Mouse (Mus musculus): ENCODE measurements at regions not wholly inside any gene's neighbourhood (a gene's known extent, or its start where the extent isn't known, plus 50 kb on each side); places are given as distances from the start of the nearest gene placed in this dataset.
A peak's percentile ranks its signal among the peaks of the same experiment; 100 is the strongest.

DNA sequence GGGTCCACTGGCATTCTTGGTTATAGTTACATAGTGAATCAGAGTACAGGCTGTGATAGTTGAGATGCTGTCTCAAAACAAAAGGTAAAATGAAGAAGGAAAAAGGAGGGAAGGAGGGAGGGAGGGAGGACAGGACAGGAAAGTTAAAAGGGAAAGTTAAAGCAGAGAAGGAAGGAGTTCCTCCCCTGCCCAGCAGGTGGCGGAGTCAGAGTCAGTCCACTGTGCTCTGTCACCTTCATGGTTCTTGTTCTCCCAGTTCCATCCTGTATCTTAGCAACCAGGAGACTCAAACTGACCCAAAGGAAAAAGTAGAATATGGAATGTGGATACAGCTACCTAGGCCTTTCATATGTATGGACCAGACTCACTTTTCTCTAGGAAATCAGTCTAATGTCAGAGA, 288.3 kb downstream of the Pdcd6ip start:
- no peak for DNase-seq

DNA sequence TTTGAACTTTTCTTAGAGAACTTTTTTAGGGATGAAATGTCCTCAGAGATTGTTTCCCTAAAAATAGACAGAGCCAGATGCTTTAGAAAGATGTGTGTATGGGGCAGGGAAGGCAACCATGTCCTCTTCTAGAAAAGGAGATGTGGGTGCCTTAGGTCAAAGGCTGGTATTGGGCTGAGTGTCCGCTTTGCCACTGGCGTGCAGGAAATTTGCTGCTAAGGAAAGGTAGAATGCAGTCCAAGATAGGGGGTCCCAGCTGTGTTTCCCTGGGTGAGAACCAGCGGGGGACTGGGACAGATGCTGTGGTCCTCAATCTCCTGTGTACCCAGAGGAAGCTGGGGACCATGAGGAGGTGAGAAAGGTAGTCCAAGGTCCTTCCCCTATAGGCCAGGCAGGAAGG, 291.0 kb downstream of the Pdcd6ip start:
- DNase-seq, result no peak

DNA sequence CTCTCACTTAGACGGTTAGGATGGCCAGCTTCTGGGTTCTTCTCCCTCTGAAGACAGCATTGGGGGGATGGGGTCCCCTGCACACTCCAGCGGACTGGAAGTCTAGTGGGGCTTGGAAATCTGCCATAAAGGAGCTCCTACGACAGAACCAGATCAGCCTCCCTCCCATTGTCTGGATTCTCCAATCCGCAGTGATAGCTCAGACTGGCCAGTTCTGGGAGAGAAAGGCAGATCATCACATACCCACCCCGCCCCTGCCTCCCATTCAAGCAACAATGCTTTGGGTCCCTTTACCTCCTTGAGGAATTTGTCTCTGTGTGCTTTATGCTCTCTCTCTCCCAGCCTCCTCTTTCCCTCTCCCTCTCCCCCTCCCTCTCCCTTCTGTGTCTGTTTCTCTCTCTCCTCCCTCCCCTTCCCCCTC, 292.5 kb downstream of the Pdcd6ip start:
- no peak for DNase-seq

DNA sequence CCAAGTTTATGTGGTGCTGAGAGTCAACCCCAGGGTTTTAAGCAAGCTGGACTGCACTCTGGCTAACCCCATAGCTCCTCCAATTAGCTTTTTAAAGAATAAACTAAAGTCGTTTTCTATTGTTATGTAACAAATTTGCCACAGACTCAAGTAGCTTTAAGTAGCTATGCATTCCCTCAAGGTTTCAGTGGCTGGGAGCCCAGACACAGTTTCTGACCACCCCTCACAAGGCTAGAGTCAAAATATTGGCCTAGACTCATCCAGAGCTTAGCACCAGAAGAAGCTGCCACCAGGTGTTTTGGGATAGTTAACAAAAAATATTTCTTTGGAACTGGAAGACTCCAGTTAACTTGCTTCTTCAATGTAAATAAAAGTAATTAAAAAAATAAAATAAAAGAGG, 293.4 kb downstream of the Pdcd6ip start:
- DNase-seq, result no peak

DNA sequence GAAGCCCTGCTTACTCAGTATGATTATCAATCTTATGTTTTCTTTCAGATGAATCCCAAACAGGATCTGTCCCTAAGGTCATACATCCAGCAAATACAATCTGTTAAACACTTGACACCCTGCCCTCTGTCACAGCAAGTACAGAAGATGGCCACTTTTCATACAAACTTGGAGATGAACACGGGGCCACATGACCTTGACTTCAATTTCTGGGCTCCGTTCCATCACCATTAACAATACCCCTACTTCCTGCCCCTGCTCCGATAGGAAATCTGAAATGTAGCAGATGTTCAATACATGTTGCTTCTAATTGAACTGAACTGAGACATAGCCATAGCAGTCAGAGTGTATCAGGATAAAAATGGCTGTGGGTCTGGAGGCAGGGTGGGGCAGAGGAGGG, 294.2 kb downstream of the Pdcd6ip start:
- no peak for DNase-seq

DNA sequence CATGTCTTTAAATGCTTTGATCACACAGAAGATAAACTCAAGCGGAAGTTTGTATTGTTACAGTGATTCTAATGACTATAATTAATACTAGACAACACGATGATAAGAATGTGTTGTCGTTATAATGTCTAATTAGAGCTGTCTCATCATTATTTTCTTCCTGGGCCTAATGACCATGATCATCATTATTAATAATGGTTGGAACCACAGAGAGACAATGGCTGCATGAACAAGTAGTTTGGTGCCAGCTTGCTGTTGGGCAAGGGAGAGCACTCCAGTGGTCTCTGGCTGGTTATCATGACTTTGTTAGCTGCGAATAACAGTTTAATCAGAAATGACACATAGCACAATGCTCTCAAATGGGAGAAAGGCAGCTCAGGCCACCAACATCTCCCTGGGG, 296.4 kb downstream of the Pdcd6ip start:
- DNase-seq, result no peak

DNA sequence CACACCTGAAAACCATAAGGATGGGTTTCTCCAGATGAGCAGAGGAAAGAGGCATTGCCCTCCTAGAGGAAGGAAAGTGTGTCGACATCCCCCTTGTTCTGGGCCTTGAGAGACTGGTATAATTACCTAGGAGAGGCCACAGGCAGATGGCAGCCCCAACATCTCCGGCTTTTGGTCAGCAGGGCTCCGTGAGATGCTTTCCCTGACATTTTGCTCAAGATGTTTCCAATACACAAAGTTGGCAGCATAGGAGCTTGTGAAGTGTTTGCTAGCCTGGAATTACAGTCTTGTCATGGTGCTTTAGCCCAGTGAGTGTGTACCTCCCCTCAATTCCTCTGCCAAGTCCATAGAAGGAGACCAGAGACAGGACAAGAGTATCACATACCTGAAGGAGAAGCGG, 299.5 kb downstream of the Pdcd6ip start:
- no peak for DNase-seq

DNA sequence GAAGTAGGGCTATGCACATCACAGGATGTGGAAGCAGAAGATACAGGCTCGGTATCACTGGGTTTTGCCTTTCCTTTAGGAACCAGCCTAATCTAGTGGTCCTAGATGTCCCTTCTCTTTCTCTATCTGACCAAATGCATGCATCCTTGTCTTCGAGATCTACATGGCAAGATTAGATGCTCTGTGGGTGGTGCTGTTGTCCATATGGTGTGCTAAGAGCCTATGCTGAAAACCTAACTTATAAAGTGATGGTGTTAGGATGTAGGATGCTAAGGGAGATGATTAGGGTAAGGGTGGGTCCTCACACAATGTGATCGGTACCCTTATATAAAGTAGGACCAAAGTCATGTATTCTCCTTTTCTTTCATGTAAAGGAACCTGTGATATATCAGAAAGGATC, 313.7 kb downstream of the Pdcd6ip start:
- no peak for DNase-seq

DNA sequence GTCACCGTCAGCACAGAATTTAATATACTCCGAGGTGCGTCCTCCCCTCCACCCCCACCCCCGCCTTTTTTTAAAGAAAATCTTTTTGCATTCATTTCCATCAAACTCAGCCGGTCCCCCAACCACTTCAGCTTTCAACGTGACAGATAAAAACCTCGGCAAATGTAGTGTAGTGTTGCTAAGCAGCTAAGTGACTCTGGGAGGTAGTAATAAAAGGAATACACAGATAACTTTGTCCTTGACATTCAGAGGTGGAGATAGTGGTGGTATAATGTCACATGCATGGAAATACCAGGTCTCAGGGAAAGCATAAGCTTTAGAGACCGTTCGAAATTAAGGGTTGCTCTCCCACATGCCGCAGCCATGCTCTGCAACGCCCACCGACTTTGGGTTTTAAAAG, 320.7 kb downstream of the Pdcd6ip start:
- DNase-seq, result no peak

DNA sequence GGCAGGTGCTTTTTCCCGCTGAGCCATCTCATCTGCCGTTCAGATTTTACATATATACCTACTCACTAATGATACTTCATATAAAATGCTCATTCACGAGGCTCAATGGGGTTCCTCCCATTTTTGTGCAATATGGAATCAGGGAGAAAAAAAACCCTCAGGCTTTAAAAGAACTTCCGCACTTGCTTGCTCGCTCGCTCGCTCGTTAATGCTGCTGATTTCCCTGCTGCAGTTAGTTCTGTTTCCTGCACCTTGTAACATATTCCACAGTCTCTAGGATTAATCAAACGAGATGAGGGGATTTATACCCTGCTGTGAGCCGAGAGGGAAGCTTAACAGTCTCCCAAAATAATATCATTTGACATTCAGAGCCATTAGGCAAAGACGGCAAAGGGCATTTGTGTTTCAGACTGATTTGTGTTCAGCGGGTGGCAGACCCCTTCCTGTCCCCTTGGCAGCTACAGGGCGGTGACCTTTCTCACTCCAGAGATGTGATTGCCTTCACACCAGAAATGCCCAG, 326.4 kb downstream of the Pdcd6ip start:
- DNase-seq, result no peak

DNA sequence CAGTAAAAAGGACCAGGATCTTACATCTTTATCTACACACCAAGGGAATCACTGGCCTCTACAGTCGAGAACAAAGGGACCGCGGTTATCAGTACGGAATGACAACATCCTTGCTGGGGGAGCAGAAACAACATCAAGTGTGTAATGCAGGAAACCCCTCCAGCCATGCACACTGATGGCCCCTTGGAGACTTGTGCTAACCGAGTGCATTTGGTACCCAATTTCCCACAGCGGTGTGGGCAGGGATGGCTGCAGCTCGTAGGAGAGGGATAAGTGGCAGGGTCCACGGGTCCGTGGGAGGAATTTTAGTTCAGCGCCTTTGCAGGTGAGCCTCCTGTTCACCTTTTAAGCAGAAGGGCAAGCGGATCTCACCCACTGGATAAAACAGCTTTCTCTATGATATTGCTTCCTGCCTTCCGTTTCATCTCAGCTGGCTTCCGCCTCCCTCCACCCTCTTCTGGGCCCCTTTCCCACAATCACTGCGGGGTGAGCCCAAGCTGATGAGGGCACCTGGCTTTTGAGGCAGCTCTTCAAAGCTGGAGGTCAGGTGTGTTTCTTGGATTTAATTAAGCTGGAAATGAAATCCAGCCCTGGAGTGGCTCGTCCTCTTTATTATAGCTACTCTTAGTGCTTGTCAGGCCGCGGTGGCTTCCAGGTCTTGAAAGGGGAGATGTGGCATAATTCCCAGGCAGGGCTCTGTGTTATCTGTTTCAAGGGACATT, 327.5 kb downstream of the Pdcd6ip start:
- no peak for DNase-seq

DNA sequence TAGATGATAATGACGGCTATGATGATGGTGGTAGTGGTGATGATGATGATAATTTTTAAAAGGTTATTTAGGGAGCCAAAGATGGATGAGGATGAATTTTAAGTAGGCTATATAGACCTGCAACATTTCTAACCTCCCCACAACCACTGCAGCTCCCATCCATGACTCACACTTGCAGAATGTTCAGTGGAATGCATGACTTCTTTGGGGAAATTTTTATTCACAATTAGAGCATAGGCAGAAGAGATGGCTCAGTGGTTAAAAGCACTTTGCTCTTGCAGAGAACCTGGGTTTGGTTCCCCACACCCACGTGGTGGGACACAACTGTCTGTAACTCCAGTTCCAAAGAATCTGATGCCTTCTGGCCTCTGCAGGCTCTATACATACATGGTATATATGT, 329.5 kb downstream of the Pdcd6ip start:
- no peak for DNase-seq

DNA sequence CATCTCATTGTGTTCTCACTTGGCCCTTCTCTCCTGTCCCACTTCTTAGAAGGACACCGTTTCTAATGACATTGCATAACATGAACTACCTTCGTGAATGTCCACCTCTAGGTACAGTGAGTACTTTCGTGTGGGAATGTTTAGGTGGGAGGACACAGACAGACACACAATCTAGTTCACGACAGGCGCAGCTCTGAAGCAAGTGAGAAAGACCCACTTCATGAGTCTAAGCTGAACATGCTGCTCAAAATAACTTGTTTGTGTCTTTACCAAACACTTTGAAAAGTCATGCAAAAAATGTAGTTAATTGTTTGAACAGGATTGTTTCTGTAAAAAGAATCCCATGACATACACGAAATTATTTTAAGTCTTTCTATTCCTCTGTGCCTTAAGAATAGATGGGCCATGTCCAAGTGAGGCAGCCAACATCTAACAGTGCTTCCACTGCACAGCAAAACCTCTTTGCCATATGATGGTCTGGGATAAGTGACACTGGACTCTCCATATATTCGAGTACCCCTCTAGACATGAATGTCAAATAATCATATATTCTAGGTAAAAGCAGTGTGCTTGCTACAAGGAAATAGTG, 336.2 kb downstream of the Pdcd6ip start:
- no peak for DNase-seq

DNA sequence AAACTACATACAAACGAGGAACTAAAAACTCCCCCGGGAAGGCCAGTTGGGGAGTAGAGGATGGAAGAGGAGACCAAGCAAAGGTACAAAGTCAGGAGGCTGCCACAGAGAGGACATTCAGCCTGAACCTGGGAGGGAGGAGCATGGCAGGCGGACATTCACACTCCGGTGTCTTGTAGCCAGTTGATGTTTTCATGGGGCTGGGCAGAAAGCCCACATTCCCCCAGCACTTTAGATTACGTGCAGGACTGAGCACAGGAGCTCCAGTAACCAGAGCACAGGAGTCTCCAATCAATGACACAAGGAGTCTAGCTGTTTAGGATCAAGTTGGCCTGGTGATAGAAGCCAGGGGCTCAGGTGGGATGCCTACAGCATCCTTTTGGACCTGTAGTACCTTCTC, 360.1 kb downstream of the Pdcd6ip start:
- DNase-seq, result no peak

DNA sequence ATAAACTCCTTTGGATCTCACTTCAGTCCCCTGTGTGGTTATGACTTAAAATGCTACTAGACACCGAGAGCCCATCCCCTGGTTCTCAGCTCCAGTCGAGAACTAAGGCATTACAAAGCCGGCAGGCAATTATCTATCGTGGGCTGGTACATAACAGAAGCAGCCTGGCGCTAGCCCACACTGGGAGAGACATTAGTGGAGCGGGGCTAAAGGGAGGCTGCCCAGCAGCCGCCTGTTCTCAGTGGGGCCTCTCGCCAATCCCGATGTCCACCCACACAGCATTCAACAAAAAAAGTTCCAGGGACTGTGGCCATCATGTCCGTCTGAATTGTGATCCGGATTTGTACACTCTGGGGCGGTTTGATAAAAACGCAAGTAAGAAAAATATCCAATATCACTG, 361.5 kb downstream of the Pdcd6ip start:
- no peak for DNase-seq

DNA sequence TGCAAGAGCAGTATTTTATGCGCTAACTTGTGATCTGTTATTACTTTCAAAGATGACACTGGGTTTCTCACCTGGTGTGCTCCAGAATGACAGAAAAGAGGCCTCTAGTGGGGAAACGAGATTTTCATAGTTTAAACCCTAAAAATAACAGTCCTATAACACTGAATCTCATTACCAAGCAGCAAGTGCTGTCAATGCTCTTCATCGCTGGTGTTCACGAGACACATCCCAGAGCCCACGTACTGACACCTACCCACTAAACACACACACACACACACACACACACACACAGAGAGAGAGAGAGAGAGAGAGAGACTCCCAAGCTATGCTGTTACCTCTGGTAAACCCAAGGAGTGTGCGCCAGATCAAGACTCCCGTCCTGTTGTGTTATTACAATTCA, 365.9 kb downstream of the Pdcd6ip start:
- no peak for DNase-seq

DNA sequence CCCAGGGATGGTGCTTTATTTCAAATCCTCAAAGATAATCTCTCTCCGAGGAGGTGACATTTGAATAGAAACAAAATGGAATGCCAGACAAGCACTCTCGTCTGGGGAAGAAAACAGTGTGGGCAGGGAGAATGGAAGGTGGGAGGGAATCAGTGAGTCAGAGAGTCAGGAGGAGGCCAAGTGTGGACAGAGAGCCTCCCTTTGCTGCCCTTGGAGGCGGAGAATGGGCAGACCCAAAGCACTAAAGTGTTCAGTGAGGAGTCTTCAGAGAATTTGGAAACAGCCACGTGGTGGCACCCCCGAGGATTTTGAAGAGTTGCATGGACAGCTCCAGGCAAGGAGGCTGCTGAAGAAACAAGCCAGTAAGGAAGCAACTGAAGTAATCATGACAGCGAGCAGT, 367.2 kb downstream of the Pdcd6ip start:
- DNase-seq, result peak in 1 of 2 experiments; percentile 4

DNA sequence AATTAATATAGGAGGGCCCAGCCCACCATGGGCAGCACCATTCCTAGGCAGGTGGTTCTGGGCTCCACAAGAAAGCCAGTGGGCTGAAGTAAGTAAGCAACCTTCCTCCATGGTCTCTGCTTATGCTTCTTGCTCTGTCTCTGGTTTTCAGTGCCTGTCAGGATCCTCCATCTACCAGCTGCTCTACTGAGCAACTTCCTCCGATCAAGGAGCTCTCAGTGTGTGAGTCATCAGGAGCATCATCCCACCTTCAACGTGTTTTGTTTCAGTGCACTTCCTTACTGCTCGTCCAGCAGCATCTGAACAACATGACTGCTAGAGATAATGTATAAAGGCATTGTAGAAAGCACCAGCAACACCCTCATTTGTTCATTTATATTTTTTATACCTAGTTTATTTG, 368.0 kb downstream of the Pdcd6ip start:
- no peak for DNase-seq

DNA sequence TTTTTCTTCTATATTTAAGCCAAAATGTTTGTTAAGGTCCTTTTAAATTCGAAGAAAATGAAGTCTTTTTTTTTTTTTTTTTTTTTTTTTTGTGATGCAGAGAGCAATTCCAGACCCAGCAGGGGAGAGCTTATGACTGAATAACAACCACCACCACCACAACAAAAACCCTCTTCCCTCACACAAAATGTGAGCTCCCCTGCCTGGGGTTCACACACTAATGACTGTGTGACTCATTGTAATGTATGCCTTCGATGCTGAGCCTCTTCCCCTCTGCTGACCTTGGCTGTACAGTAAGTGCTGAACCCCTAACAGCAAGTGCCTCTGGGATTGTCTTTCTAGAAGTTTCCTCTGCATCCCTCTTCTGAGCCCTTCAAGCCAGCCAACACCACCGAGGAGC, 383.6 kb downstream of the Pdcd6ip start:
- no peak for DNase-seq

DNA sequence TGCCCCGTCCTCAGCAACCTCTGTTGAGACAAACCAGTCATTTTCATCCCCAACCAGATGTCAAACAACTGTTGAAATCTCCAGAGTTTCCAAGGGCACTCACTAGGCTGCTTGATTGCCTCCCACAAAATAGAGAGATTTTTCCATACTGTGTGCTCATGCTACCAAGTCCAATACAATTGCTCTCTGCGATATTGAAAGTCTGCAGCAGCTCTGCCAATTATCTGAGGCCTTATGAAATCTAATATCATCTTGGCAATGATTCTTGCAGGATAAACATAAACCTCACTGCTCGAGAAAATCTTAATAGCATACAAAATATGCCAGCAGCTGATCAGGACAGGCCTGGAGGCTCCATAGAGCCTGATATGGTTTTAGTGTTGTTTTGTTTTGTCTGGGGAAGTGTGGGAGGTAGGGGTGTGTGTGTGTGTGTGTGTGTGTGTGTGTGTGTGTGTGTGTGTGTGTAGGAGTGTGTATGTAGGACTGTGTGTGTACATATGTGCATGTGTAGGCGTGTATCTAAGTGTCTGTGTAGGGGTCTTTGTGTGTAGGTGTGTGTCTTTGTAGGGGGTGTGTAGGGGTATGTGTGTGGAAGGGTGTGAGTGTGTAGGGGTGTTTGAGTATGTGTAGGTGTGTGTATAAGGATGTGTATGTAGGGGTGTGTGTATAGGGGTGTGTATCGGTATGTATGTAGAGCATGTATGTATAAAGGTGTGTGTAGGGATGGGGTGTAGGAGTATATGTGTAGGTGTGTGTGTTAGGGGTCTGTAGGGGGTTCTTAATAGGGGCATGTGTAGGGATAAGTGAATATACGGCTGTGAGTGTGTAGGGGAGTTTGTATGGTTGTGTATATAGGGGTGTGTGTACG, 398.1 kb downstream of the Pdcd6ip start:
- no peak for DNase-seq

DNA sequence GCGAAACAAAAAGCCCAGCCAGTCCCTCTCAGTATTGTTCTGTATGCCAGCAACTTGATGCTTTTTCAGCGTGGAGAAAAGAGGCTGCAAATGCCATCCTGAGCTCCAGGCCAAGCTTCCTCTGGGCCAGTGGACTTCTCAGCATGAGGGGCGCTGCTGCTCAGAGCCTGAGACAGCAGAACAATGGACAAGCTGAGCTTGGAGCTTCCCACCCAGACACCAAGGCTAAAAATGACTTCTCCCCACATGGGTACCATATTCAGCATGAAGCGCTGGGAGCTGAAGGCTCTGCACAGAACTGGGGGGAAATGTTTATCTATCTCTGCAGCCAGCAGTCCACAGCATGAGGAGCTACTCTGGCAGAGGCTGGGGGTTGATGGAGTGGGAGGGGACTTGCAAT, 402.3 kb downstream of the Pdcd6ip start:
- no peak for DNase-seq

DNA sequence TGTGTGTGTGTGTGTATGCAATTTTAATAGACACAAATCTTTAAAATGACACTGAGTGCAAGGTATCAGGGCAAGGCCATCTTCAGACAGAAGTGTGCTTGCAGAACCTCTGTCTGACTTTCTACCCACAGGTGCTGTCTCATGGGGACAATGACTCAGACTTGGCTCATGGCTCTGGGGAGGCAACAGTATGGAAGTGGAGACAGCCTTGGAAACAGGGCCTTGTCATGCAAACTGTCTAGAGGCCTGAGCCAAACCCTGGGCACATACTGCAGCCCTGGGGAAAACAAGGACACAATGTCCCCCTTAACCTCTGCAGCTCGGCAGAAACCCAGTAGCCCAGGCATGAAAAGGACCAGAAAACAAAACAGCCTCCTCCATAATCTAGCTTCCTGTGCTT, 405.6 kb downstream of the Pdcd6ip start:
- no peak for DNase-seq

DNA sequence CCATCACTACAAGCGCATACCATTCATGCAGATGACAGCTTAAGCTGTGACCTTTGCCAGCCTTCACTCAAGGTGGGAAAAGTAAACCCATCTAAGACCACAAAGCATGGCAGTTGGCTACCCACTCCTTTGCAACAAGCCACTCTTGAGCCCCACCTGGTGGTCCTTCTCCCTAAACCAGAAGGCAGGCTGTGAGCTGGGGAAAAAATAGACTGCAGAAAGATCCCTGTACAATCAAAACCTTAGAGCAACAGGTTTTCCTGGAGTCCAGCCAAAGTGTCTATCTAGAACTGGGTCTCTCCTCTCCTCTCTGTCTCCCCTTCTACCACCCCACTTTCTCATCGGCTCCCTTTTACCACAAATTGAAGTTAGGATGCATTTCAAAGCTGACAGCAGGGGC, 407.2 kb downstream of the Pdcd6ip start:
- DNase-seq, result no peak

DNA sequence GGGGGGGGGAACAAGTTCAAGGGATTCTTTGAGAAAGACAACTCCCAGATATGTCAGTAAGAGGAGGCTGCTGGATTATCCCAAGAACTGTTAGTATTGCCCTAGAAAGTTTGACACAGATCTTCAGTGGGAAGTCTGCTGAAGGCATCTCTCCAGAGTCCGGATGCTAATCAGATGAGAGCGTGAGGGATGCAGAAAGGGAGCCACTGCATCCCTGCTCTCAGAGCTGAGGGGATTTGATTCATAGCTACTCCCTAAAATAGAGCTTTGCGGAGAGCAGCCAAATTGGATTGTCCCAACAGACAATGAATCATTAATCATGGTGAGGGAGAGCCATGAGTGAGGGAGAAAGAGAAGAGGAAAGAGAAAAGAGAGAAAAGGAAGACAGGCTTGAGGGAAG, 408.2 kb downstream of the Pdcd6ip start:
- no peak for DNase-seq
